Mouse (Mus musculus) spleen, adult 2 months (tissue): Measurements from ENCODE around the gene Gm10447. TPM values are rescaled to one million over a fixed set of nuclear protein-coding genes. Genes with fewer than 3 reads are reported as not detected.

ENCODE experiments used
- DNase-seq, 2 experiments: peaks; one replicate each; pipeline versions ENCODE4 v3.0.0 to v3.0.0-alpha.2; 2012 to 2021; ENCODE audit warnings: low spot score in 2 of 2, low read depth in 1 of 2
- H3K27ac ChIP-seq: fragments of 200-500 bp; 2 replicates; pipeline ENCODE4 v1.5.1; 2012; ENCODE audit warnings: low read length, inconsistent platforms; ENCODE audit not compliant: insufficient read depth
- H3K27me3 ChIP-seq: fragments of 200-500 bp; 2 replicates; pipeline ENCODE4 v1.6.1; 2012; ENCODE audit warnings: mild to moderate bottlenecking, moderate library complexity, low read length, inconsistent platforms; ENCODE audit not compliant: control insufficient read depth, insufficient read depth
- H3K36me3 ChIP-seq: fragments of 200-500 bp; 2 replicates; pipeline ENCODE4 v1.6.1; 2012; ENCODE audit warnings: mild to moderate bottlenecking, low read length, inconsistent platforms; ENCODE audit not compliant: control insufficient read depth, insufficient read depth
- H3K4me1 ChIP-seq: fragments of 200-500 bp; 2 replicates; pipeline ENCODE4 v1.6.1; 2011; ENCODE audit warnings: inconsistent platforms; ENCODE audit not compliant: control insufficient read depth, insufficient read depth, insufficient read length
- H3K4me3 ChIP-seq: fragments of 200-500 bp; 2 replicates; pipeline ENCODE4 v1.5.1; 2011; ENCODE audit warnings: mild to moderate bottlenecking, inconsistent platforms; ENCODE audit not compliant: insufficient read depth, insufficient read length; ENCODE audit errors: extremely low read depth
- CTCF ChIP-seq: fragments of 200-500 bp; IDR thresholded peaks from 2 replicates; pipeline ENCODE4 v1.5.1; 2011; ENCODE audit warnings: mild to moderate bottlenecking, inconsistent platforms; ENCODE audit not compliant: insufficient read depth, insufficient read length, insufficient replicate concordance; ENCODE audit errors: extremely low read depth
- POLR2A ChIP-seq: fragments of 200-500 bp; IDR thresholded peaks from 2 replicates; pipeline ENCODE4 v1.6.1; 2011; ENCODE audit warnings: low read depth, low read length, inconsistent platforms
- WGBS: fragments of 180-500 bp; shearing (Covaris S2); methylation state at CpG from one replicate; pipeline ENCODE4 v1.1.7; 2018; 5-methylcytosine and 5-hydroxymethylcytosine counted together
- polyA plus RNA-seq: library from polyadenylated mRNA; depleted of rRNA; stranded (reverse); fragments of >200 nt; gene quantifications from 2 replicates; pipeline ENCODE4 v1.2.3, GENCODE M21; 2012

Gm10447 gene
- polyA plus RNA-seq, 1 experiment: 0.04 TPM

GRCm38 (mm10) chr11:53457372-53457954 is 553 bp upstream of the Gm10447 start:
- no peak for TF ChIP-seq CTCF
- TF ChIP-seq POLR2A: no peak
- Histone ChIP-seq H3K27ac (no peak overlapping the region), H3K4me3 (peak overlapping the region; percentile 48; the same call in 1 of the 2 replicates), H3K27me3 (peaks cover 9% of the 10 kb centered on the region), H3K36me3 (no peaks in the 10 kb centered on the region), H3K4me1 (peaks cover 5% of the 10 kb centered on the region)
- DNase-seq: no peak
- 26% methylated on average over 29 of the region's 29 CpGs for WGBS

DNA sequence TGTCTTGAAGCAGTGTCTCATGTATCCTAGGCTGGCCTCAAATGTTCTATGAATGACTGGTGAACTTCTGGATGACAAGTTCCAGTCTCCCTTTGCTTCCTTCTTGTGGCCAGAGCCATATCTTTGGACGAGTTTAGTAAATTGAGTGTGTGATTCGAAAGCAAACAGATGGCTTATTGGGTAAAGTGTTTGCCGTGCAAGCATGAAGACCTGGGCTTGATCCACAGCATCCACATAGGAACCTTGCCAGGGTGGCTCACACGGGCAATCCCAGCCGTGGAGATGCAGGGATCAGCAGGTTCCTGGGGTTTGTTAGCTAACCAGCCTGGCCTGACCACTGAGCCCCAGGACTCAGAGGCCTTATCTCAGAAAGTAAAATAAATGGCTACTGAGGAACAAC is 3.9 kb downstream of the Gm10447 start:
- H3K36me3 ChIP-seq: no peaks in the 10 kb centered on the region
- peaks cover 9% of the 10 kb centered on the region for H3K27me3 ChIP-seq
- WGBS: 91% methylated on average over 5 of the region's 5 CpGs
- no peak for DNase-seq
- TF ChIP-seq POLR2A (no peak), CTCF (no peak)
- peaks cover 5% of the 10 kb centered on the region for H3K4me1 ChIP-seq
- H3K27ac ChIP-seq: no peak overlapping the region
- no peak overlapping the region for H3K4me3 ChIP-seq

- H3K4me3 ChIP-seq: no peak overlapping the region
- H3K27me3 ChIP-seq: peaks cover 7% of the 10 kb centered on the region
- H3K4me1 ChIP-seq: peaks cover 5% of the 10 kb centered on the region
- 95% methylated on average over 9 of the region's 9 CpGs for WGBS
- no peaks in the 10 kb centered on the region for H3K36me3 ChIP-seq
- no peak for DNase-seq
- TF ChIP-seq CTCF (no peak), POLR2A (no peak)
- no peak overlapping the region for H3K27ac ChIP-seq
Observed at GRCm38 (mm10) chr11:53452396-53452795, 4.5 kb downstream of the Gm10447 start.

GRCm38 (mm10) chr11:53451361-53451760 is 5.5 kb downstream of the Gm10447 start:
- no peaks in the 10 kb centered on the region for H3K4me1 ChIP-seq
- no peak for TF ChIP-seq CTCF
- TF ChIP-seq POLR2A: no peak
- H3K27ac ChIP-seq: no peak overlapping the region
- no peak overlapping the region for H3K4me3 ChIP-seq
- no peak for DNase-seq
- H3K27me3 ChIP-seq: 0 out of 2 replicates have a peak, but pooled peaks cover 1% of the 10 kb centered on the region
- 73% methylated on average over 2 of the region's 2 CpGs for WGBS
- no peaks in the 10 kb centered on the region for H3K36me3 ChIP-seq

GRCm38 (mm10) chr11:53450070-53450705 is 6.7 kb downstream of the Gm10447 start:
- Histone ChIP-seq H3K36me3 (no peaks in the 10 kb centered on the region), H3K4me3 (no peak overlapping the region), H3K27ac (no peak overlapping the region), H3K27me3 (0 out of 2 replicates have a peak, but pooled peaks cover 1% of the 10 kb centered on the region), H3K4me1 (no peaks in the 10 kb centered on the region)
- DNase-seq: no peak
- WGBS: 10% methylated on average over 15 of the region's 15 CpGs
- TF ChIP-seq POLR2A (no peak), CTCF (no peak)

DNA sequence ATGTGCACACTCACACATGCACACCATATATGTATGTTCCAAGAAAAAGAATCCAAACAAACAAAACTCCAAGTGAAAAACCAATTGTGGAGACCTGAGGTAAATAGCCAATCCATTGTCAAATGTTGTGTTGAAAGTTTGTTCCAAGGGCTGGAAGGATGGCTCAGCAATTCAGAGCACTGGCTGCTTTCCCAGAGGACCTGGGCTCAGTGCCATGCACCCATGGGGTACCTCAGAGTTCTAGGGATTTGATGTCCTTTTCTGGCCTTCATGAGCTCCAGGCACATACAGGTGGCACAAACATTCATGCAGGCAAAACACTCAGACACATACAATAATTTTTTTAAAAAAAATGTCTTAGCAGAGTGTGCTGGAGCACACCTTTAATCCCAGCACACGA is 8.4 kb downstream of the Gm10447 start:
- TF ChIP-seq CTCF: no peak
- TF ChIP-seq POLR2A: no peak
- Histone ChIP-seq H3K27ac (no peak overlapping the region), H3K36me3 (no peaks in the 10 kb centered on the region), H3K4me3 (no peak overlapping the region), H3K27me3 (no peaks in the 10 kb centered on the region), H3K4me1 (no peaks in the 10 kb centered on the region)
- no peak for DNase-seq
- 89% methylated on average over 1 of the region's 1 CpGs for WGBS

DNA sequence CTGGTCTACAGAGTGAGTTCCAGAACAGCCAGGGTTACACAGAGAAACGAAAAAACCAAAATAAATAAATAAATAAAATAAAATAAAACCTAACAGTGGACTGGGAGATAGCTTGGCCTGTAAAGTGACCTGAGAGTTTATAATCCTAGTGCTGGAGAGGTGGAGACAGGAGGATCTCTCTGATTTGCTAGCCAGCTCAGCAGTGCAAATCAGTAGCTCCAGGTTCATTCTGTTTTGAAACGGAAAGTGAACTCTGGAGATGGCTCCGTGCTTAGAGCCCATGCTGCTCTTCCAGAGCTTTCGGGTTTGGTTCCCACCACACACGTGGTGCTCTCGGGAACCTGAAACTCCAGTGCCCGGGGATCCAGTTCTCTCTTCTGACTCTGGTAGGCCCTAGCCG is 8.9 kb downstream of the Gm10447 start:
- Histone ChIP-seq H3K27me3 (no peaks in the 10 kb centered on the region), H3K4me1 (no peaks in the 10 kb centered on the region), H3K27ac (no peak overlapping the region), H3K36me3 (no peaks in the 10 kb centered on the region), H3K4me3 (no peak overlapping the region)
- DNase-seq: no peak
- TF ChIP-seq CTCF: no peak
- no peak for TF ChIP-seq POLR2A
- WGBS: 95% methylated on average over 8 of the region's 8 CpGs
